Mouse (Mus musculus): ENCODE measurements around the gene Ap5b1.
A peak's percentile ranks its signal among the peaks of the same experiment; 100 is the strongest.

Gene Ap5b1

DNA sequence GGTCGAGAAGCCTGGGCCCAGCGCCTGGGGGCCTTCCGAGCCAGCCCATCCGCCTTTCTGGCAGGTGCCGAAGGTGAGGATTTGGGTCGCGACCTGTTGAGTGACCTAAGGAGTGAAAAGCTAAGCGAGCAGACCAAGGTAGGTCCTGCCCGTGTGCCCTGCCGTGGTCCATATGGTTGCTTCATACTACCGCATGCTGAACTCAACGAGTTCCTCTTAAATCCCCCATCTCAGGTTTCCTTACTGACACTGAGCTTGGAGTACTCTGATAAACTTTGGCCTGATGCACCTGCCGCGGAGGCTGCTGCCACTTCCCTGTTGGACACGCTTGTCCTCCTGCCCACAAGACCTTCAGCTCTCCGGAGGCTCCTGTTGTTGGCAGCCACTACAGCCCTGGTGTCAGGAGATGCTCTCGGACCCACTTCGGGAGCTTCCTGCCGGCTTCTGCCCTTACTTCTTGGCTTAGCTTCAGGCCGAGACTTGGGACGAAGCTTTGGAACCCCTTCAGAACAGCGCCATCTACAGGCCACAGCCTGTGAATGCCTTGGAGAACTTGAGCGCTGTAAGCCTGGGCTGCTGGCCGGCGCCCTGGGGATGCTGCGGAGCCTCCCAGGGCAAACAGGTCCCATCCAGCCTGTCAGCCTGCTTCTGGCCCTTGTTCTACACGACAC, 780 bp downstream of the Ap5b1 start:
- DNase-seq: peak; percentile 97

DNA sequence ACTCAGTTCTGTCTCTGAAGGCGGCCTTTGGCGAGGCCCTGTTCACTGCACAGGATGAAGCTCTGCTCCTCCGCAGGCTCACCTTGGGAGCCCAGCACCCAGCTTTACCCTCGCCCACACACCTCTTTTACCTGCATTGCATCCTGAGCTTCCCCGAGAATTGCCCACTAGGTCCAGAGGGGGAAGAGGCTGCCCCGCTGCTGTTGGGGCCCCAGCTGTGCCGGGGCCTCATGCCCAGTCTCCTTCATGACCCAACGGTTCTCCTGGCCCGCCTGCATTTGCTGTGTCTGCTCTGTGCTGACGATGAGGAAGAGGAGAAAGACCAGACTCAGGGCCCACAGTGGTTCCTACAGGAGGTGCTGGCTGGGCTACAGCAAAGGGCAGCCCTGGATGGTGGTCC, 1.7 kb downstream of the Ap5b1 start:
- peak; percentile 93 for DNase-seq

DNA sequence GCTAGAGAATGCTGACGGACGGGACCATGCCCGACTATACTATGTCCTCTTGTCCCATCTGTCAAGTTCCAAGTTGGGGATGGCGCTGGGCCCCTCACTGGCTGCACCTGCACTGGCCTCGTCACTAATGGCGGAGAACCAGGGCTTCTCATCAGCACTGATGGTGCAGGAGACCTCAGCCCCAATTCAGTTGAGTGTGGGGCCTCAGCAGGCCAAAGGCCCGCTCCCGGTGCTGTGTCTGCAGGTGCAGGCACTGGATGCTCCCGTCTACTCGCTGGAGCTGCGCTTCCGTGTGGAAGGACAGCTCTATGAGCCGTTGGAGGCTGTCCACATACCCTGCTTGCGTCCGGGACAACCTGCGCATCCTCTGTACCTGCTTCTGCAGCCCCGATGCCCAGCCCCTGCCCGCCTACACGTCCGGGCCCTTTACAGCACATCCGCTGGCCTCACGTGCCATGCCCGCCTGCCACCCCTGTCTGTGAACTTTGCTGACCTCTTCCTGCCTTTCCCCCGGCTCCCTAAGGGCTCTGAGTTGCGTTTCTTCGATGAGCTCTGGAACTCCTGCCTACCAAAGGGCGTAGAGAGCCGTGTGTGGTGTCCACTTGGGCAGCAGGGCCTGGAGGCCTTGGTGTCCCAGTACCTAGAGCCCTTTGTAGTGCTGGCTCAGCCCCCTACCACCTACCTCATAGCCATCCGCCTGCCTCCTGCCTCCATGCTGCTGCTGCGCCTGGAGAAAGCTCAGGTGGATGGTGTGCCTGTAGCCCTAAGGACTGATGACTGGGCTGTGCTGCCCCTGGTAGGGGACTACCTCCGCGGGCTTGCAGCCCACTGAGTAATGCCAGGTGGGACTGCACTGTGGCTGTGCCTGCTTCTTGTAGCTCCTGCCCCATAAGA, 2.8 kb downstream of the Ap5b1 start:
- peak; percentile 90 for DNase-seq

DNA sequence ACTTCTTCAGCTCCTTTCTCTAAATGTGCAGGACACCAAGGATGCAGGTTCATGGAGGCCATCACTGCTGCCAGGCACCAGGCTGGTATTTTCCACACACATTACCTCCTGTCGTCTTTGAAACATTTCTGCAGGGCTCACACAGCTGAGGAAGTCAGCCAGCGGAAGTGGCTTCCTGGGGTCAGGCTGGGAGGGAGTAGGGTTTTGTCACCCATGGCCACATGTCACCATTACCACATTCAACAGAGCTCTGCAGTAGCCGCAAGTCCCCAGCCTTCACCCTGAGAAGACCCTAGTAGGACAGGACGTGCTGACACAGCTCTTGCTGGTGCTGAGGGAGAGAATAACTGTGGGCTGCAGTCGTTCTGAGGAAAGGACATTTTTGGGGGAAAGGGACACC, 4.0 kb downstream of the Ap5b1 start:
- DNase-seq: peak; percentile 96

DNA sequence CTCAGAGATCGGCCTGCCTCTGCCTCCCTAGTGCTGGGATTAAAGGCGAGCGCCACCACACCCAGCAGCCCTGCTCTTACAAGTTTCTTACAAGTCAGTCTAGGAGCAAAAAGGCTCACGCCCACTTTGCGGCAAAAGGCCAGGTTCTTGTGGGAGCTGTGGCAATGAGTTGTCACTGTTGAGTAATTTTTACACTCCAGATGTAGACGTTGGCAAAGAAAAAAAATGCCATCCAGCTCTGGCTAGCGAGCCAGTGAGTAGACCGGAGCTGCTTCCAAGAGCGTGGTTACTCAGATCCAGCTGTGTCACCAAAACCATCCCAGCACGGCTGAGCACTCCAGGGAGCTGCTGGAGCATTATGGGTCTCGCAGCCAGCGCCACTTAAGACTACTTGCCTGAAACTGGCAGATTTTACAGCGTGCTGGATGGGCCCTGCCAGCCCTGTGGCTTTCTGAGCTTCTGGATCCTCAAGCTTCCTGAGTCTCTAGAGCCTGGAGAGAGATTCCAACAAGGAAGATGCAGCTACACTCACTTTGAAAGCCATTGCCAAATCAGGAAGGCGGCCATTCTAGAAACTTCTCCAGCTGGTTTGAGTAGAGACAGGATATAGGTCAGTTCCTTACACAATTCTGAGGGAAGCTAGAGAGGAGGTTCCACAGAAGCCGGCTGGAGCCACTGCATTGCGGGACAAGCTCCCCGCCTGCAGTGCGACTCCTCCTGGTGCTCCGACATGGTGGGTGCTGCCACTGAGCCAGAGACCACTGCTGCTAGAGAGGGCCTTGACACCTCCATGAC, 4.7 kb downstream of the Ap5b1 start:
- DNase-seq: peak; percentile 95

DNA sequence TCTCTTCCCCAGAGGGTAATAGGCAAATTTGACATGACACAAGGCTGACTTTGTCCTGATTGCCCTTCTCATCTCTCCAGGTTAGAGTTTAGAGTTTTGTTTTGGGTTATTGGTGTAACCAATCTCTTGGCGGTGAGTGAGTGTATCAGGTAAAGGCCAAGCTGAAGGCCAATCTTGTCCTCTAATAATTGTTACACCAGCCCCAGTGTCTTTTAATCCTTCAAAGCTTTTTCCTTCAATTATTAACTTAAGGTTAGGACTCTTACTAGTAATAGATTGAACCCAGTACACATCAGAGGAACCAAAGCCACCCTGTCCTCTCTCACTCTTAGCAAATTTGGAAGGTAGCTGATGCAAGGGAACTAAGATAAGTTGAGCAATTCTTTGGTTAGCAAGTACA, 7.5 kb downstream of the Ap5b1 start:
- DNase-seq: no peak

DNA sequence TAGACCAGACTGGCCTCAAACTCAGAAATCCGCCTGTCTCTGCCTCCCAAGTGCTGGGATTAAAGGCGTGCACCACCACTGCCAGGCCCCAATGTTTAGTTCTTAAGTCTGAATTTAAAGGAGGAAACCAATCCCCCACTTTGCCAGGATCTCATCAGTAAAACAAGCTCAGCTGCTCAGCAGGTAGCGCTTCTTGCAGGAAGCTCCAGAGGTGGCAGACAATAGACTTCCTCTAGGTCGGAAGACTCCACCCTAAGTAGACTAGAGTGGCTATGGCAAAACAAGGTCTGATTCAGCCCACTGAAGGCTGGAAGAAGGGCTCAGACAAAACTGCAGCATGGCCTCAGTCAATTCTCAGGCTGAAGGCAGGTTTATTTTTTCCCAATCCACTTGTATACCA, 12.1 kb downstream of the Ap5b1 start:
- DNase-seq: no peak

DNA sequence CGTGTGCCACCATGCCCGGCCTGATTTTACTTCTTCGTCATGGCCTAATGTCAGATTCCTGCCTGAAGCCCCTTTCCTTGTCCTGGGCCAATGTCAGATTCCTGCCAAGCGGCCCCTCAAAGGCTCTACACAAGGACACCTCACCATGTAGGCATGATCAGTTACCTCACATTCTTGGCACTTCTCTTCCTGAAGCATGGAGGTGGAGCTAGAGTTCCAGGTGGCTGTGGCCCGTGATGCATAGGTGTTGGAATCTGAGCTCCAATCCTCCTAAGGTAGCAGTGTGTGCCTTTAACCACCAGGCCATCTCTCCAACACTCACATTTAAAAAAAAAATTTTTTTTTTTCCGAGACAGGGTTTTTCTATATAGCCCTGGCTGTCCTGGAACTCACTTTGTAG, 13.0 kb downstream of the Ap5b1 start:
- peak; percentile 66 for DNase-seq

DNA sequence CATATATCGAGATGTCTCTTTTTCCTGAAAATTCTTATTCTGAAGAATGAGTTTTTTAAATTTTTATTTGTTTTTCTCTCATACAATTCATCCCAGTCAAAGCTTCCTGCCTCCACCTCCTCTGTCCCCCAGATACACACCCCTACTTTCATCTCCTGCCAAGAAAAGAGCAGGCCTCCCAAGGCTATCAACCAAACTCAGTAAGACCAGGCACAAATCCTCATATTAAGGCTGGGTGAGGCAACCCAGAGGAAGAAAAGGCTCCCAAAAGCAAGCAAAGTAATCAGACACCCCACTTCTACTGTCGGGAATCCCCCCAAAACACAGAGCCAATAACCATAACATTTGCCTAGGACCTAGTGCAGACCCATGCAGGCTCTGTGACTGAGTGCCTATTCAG, 14.2 kb downstream of the Ap5b1 start:
- no peak for DNase-seq

DNA sequence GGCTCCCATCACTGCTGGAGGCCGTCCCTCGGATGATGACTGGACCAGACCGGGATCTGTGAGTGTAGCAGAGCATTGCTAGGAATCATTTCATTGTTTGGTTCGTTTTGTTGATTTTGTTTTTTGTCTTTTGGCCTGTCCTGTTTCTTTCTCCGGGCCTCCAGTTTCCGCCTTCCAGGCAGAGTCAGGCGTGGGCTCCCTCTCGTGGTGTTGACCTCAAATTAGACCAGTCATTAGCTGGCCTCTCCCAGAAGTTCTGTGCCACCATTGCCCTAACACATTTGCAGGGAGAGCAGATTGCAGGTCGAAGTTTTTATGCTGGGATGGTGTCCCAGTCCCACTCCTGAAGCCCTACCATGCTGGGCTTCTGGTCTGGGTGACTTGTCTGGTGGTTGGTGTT, 21.3 kb downstream of the Ap5b1 start:
- peak; percentile 74 for DNase-seq

DNA sequence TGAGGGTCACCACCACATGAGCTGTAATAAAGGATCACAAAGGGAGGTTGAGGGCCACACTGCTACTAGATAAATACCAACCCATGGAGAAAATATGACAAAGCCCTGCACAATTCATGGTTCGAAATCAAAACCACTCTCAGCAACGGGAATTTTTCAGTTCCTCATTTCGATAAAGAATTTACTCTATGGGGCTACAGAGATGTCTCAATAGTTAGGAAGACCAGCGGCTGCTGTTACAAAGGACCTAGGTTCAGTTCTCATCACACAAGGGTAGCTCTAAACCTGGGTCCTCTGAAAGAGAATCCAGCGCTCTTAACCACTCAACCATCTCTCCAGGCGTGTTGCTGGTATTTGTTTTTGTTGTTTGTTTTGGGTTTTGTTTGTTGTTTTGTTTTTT, 24.1 kb downstream of the Ap5b1 start:
- no peak for DNase-seq

DNA sequence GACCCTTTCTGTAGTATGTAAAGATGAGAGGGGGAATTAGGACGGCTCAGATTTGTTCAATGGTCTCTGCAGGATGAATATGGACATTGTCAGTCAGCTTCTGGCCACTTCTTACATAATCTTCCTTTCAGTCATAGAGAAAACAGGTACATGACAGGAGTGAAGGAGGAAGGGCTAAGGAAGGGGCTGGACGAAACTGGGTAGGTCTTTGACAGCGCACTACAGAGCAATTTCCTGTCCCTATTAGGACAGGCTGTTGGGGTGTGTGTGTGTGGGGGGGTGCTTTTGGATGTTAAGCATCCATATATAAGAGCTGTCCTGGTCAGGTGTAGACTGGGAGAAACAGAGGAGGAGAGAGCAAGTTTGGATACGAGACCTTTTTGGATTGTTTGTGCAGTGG, 31.4 kb downstream of the Ap5b1 start:
- no peak for DNase-seq

DNA sequence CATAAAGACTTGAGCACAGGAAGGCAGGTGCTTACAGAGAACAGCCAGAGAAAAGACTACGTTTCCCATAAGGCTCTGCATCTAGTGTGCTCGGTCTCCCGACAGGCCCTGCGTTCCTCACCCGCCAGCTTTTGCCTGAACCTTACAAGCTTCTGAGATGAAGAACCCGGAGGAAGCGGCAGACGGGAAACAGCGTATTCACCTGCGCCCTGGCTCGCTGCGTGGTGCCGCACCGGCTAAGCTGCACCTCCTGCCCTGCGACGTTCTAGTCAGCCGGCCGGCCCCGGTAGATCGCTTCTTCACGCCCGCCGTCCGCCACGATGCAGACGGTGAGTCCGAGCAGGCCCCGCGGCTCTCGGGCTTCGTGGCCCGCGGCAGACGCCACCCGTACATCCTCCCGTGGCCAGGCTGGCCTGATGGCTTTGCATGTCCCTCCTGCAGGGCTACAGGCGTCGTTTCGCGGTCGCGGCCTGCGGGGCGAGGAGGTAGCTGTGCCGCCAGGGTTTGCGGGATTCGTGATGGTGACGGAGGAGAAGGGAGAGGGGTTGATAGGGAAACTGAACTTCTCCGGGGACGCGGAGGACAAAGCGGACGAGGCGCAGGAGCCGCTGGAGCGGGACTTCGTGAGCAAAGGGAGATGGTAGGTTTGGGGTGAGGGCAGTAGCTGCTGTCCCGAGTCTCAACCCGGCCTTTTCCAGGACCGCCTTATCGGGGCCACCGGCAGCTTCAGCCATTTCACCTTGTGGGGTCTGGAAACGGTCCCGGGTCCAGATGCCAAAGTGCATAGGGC, 34.1 kb downstream of the Ap5b1 start, which contains the start of gene Rnaseh2c:
Gene Rnaseh2c, plus strand, starts transcription at position 122 of the 790 bp plus-strand sequence.
- peak; percentile 97 for DNase-seq

DNA sequence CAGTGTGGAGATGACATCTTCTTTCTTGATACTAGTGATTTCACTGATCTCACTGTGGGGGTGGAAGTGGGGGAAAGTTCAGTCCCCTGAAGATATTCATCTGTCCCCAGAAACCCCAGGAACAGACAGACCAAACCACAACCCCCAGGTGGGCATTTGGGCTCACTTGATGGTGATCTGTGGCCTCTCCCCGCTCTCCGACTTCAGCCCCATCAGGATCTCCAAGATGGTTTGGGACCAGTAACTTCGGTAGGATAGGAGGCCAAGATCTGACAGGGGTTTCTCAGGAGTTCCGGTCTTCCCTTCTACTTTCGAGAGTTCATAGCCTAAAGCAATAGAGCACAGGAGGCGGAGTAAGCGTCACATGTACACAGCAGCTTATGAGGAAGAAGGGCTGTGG, 35.8 kb downstream of the Ap5b1 start:
- peak; percentile 90 for DNase-seq

DNA sequence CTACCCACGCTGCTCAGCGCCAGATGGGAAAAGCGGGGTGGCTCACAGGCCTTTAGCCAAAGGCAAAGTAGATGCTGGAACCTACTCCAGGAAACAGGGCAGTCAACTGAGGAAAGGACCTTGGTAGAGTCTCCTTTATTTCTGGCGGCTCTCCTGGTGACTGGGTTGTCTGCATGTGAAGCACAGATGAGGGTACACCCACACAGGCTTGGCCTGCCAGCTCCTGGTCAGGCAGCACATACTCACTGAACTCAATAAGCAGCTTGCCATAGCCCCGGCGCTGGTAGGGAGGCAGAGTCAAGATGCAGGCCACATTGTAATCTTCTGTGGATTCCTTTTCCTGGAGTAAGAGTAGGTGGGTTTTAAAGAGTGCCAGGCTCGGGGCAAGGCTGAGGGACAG, 37.3 kb downstream of the Ap5b1 start:
- no peak for DNase-seq

DNA sequence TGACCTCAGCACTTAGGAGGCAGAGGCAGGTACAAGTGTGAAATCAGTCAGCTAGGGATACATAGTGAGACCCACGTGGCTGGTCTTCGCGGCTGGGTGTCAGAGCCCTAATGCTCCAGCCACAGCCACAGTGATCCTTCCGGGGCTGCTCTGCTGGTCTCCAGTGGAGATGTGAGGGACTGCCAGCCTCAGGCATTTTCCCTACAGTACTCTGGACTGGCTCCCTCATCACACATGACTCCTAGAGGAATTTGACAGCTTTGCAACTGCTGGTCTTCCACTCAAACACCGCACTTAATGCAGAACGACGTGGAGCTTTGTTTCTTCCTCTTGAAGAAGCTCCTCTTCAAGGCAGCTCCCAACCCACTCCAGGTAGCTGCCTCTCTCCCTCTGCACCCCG, 38.4 kb downstream of the Ap5b1 start:
- no peak for DNase-seq

DNA sequence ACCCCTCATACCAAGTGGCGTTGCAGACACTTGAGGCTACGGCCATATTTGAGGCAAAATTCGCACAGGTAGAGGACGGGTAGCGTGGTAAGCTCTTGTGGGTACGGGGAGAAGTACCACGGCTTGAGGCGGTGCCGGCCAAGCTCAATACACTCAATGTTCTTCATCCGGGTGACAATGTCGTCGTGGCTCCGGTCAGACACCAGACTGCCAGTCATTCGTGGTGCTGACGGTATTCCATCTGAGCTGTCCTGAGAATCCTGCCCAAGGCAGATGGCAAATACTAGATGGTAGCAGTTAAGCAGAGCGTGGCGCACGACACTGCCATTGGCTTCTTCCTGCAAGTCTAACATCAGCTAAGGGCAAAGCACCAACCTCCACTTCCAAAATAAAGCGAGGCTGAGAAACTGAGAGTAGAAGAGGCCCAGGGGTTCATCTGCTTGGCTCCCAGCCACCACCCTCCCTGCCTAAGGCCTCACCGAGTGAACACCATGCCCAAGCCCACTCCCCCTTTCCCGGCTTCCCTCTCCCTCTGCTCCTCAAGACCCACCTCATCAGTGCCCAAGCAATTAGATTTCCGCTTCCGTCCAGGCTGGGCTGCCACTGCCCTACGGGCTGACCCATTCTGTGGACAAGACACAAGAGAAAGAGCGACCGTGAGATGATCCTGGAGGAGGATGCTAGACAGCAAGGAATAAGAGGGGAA, 40.0 kb downstream of the Ap5b1 start:
- DNase-seq: peak; percentile 92

DNA sequence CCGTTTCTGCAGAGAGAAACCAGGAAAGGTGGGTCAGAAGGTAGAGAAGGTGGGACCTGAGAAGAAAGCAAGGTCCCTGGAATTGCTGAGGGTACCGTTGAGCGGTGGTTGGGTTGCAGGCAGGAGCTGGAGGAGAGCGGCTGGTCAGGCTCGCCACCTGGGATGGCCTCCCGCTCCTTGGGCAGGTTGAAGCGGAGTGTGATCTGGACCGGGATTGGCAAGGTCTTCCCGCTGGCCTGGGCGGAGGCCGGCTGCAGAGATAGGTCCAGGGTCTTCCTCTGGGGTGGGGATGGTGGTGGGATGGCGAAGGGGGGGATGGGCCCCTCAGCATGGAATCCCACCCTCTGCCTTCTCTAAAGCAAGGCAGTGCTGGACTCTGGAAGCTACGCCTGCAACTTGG, 40.9 kb downstream of the Ap5b1 start:
- peak; percentile 92 for DNase-seq

DNA sequence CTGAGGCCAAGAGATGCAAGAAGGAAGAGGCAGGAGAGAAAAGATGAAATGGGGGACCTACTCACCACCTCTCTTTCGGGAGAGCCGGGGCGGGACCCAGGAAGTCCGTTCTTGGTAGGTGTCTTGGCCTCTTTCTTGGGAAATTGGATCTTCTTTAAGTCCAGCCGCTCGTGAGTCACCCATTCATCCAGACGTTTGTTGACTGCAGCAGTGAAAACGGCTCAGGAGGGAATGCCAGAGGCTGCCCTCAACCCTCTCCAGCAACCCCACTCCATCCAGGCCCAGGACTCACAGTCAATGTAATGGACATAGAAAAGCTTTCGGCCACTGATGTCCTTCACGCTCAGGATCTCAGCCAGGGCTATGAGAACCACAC, 41.3 kb downstream of the Ap5b1 start:
- no peak for DNase-seq

DNA sequence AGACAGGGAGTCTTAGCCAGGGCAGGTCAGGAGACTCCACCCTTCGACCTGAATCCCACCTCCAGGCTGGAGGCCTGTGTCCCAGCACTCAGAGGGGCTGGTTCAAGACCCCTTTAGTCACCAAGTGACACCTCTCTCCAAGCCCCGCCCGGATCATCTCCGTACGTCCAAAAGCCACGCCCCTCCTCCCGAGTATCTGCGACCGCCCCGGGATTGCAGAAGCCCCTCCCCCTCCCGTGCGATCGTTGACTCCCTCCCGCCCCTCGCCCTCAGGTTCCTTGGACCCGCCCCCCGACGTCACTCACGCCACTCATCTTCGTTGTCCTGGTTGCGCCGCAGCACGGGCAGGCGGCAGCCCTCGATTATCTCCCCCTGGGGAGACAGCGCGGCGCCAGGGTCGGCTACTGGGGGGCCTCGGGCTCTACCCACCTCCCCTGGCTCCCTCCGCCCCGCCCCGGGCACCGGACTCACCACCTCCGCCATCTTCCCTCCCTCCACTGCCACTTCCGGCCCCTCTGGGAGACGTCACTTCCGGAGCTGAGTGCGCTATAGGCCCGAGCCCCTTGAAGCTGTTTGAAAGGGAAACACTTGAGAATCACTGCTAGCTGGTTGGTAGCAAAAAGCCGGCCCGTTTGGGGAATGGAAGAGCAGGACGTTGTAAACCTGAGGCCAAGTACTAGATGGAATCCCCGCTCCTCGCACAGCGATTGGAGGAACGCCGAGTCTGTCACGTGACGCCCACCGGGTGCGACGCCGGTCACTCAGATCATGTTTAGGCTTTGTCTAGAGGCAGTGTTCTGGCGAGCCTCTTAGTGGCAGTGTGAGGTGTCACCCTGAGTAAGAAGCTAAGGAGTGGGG, 42.0 kb downstream of the Ap5b1 start, which contains the start of gene Kat5:
Gene Kat5, minus strand, starts transcription at position 691 of the 858 bp plus-strand sequence.
- DNase-seq: peak; percentile 99

DNA sequence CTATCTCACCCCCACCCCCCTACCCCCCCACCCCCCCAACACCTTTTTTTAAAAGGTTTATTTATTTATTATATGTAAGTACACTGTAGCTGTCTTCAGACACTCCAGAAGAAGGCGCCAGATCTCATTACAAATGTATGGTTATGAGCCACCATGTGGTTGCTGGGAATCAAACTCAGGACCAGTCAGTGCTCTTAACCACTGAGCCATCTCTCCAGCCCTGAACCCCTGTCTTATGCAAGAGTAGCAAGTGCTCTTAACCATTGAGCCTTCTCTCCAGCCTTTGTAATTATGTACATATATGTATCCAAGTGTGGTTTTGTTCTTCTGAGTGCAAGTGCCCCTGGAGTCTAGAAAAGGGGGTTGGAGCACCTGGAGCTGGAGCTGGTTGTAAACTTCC, 44.1 kb downstream of the Ap5b1 start:
- peak; percentile 84 for DNase-seq
